Mouse (Mus musculus) small intestine, adult 2 months (tissue): Measurements from ENCODE around the gene Hspa2.

ENCODE experiments used
- CTCF ChIP-seq: fragments of 200-500 bp; IDR thresholded peaks from 2 replicates; pipeline ENCODE4 v1.5.1; 2012; ENCODE audit warnings: low read depth, mild to moderate bottlenecking, control low read depth, inconsistent platforms, low read length, moderate library complexity, mixed read lengths; ENCODE audit not compliant: insufficient replicate concordance, insufficient read length; ENCODE audit errors: extremely low read depth
- POLR2A ChIP-seq: fragments of 200-500 bp; IDR thresholded peaks from 2 replicates; pipeline ENCODE4 v1.6.1; 2012; ENCODE audit warnings: low read depth, mild to moderate bottlenecking, control low read depth, inconsistent platforms, low read length, moderate library complexity

DNA sequence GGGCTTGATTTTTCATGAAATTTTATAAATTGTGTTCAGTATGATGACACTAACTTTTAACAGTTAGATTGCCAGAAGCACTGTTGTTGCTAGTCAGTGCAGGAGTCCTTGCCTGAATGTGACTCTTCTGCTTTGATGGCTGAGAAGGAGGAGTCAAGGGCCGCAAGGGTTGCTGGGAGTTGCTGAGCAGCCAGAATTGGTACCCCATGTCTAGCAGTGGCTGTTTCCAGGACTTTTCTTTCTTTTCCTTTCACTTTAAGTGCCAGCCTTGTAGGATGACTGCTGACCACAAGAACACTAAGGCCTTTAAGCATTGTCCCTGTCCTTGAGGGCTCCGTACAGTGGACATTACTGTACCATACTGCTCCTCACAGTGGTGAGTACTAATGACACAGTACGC lies 26.2 kb upstream of the Hspa2 start:
- TF ChIP-seq CTCF: no peak
- no peak for TF ChIP-seq POLR2A
